Mouse (Mus musculus) spleen, adult 12 weeks (tissue): ENCODE results near the gene Hs3st5.

Experiments used
- DNase-seq: peaks from one replicate; pipeline ENCODE4 v3.0.0; 2022; ENCODE audit warnings: low spot score

Gene Hs3st5

DNA sequence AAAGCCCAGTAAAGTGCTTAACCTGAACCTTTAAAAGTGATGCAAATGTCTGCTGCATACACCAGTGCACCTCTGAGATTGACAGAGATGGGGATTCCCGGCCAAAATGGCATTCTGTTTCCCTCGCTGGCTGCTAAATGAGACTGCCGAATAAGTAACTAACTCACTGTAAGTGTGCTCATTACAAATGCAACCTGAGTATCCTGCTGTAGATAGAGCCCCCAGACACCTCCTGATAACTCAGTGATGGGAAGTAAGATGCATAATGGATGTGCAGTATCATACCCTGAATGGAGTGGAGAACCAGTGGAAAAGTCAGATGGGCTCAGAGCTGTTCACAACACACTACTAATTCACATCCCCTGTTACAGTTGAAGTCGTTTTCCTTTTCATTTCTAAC, 298.7 kb downstream of the Hs3st5 start:
- no peak for DNase-seq

DNA sequence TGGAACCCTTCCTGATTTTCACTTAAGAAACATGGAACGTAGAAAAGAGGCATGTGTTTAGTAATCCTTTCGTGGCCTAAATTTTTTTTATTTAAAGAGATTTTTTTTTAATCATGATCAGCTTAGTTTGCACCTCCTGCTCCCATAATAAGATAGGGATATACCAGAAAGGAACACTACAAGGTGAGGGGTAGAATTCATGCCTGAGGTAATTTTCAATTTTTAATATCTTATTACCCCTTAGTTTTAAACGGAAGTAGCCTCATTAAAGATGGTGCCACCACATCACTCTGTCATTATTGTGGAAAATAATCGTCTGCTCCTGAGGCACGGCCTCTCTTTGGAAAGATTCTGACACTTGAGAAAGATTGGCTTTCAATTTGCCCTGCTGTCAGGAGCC, 299.2 kb downstream of the Hs3st5 start:
- no peak for DNase-seq

DNA sequence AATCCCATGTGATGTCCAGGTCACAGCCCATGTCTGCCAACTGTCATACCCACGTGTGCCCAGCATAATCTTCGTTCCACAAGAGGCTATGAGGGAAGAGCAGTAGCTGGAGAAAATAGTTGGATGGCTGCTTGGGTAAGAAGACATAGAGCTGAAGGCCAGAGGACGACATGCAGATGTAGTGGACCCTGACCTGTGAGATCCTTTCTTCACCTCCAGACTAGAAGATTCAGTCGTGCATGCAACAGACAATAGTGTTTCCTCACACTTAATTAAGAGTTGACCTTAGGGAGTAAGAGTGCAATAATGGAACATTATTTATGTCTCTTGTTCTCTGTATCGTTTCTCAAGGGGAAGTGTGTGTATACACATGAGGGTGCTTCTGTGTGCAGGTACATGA, 300.4 kb downstream of the Hs3st5 start:
- no peak for DNase-seq

DNA sequence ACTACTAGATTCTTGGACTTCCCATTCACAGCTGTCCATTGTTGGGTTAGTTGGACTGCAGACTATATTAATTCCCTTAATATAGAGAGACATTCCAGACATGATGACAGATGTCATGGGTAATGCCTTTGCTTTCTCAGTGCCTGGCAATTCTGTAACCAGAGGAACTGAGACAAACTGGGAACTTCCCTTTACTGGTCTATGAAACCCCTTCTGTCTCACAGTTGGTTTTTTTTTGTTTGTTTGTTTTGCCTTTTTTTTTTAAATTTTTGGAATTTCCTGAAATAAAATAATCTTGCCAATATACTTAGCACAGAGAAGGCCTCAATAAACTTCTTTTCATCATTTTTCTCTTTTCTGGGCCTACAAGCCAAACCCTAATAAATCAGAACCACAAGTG, 312.3 kb downstream of the Hs3st5 start:
- DNase-seq: no peak

DNA sequence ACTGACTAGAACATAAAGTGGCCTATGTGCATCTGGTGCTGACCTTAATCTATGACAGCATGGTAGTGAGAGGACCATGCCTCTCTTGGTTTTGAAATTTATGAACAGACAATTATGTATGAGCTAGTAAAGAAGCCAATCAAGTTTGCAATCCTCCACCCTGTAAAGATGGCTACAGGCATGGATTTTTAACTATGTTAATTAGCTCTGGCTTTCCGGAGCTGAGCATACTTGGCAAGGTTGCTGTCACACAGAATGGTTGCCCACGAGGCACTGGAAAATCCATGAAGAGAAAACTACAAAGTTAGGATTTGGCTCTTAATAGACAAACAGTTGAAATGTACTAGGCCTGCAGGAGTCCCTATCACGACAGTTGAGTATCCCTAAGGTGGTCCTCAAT, 322.5 kb downstream of the Hs3st5 start:
- DNase-seq: no peak

DNA sequence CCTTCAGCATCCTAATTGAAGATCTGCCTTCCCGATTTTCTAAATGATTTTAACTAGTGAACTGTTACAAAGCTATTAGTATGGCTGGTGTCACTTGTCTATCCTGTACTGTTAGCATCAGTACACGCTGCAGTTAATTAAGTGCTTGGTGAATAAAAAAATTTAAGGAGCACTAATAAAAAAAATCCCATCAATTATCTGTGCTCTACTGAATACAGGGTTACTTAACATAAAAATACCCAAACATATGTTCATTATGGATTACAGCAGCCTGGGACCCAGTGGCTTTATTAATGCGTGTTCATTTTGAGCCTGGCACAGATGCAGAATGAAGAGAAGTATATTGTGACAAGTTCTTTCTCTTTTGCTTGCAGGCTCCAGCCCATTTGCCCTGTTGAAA, 325.6 kb downstream of the Hs3st5 start:
- DNase-seq: no peak

DNA sequence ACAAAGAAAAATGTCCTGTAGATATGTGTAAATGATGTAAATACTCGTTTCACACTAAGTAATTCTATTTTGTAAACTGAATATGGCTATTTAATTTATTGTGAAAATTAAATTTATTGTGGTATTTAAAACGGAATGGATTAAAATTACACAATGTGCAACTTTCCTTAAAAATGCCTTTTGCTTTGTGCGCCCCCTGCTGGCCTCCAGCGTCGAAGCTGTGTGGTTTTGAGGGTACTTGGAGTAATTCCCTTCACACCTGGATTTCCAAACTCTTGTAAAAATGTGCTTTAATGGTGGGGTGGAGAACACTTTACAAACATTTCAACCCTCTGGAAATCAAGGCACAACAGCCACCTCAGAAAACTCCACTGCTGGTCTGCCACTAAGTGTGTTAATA, 327.6 kb downstream of the Hs3st5 start:
- DNase-seq: no peak

DNA sequence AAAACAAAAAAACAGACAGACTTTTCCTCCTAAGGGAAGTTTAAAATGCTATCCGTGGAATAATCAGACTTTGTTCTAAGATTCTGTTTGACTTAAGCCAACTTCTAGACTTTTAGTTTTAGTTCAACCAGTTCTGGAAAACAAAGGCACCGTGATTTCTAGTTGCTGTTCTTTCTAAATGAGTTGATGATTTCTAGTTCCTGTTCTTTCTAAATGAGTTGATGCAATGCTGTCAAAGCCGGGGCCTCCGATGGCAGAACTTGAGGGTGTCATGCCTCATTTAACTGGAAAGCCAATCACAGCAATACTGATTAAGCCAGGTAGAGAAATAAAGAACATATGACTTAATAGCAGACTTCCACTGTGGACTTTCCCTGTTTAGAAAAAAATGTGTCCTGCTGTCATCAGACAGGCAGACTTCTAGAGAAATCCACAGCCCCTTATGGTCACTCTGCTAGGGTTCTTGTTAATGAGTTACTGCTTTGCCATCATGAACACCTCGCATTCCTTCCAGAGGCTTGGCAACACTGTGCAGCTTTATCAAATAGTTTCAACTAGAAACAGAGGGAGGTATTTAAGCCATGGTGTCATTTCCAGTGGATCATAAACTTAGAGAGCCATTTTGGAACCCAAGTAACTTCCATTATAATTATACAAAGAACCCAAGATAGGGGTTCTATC, 329.4 kb downstream of the Hs3st5 start:
- no peak for DNase-seq

DNA sequence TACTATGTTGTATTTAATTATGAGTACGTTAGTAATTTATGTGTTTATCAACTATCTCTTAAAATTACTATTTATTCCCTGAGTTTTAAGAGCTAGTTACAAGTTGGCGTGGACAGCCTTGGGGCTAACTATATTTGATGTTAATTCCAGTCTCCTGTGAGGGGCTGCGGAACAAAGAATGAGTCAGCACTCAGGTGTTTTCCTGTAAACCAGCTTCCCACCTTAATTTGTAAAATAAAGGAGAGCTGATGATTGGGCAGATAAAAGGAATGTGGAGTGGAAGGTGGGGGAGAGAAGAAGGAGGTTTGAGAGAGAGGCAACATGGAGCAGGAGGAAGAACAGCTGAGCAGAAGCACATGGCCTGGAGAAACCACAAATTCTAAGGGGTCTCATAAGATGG, 343.6 kb downstream of the Hs3st5 start:
- DNase-seq: no peak

DNA sequence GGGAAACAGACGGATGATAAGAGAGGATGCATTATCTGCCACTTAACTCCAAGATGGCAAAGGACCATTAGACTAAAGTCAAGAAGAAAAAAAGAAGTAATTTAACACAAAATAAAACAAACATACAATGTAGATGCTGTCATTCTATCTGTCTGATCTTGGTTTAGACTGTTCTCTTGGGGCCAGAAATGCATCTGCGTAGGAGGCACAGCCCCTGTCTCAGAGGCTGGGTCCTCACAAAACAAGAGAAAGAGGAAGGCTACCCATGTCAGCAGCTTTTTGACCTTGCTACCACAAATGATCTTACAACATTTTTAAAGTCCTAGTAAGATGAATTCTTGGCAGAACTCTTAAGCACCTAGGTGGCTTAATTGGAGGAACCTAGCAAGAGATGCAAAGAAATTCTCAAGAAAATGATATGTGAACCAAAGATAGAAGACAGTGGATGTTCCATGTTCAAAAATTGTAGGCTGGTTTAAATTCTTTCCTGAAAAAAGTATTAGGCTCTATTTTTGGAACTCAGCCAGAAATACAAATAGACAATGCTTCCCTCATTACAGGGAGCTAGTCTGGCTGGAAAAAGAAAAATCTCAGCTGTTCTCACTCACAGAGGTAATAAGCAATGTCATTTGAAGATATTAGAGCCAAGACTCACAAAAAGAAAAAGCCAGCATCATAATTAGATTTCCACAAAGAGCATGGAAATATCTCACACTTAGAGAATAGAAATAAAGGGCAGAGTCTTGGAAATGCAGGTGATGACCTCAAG, 355.7 kb downstream of the Hs3st5 start:
- DNase-seq: no peak
